Mouse (Mus musculus): ENCODE data around the gene Igsf9b.

DNA sequence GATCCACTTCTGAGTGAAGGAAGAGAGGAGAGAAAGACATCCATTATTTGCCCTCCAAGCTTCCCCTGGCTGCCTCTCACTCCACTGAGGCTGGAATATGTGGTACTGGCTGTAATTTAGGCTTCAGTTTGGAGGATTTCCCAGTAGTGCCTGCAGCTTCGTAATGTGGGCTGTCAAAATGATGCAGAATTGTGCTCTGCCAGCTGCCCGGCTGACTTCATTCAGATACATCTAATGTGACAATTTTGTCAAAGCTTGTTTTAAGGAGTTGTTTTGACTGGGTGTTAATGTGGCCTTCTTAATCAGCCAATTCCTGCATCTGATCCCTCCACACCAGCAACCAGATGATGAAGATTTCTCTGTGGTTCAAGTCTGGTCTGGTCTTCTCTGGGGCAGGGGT, 37.1 kb upstream of the Igsf9b start:
- TF ChIP-seq POLR2A (IDR thresholded peaks at IDR 0.05; ENCODE audit: borderline replicate concordance, extremely low read depth, insufficient read depth, insufficient read length, poor library complexity, severe bottlenecking) (no peak), CTCF (IDR thresholded peaks at IDR 0.05; ENCODE audit: borderline replicate concordance, extremely low read depth, insufficient read depth, insufficient read length) (no peak)
